In the genomic region with DNA sequence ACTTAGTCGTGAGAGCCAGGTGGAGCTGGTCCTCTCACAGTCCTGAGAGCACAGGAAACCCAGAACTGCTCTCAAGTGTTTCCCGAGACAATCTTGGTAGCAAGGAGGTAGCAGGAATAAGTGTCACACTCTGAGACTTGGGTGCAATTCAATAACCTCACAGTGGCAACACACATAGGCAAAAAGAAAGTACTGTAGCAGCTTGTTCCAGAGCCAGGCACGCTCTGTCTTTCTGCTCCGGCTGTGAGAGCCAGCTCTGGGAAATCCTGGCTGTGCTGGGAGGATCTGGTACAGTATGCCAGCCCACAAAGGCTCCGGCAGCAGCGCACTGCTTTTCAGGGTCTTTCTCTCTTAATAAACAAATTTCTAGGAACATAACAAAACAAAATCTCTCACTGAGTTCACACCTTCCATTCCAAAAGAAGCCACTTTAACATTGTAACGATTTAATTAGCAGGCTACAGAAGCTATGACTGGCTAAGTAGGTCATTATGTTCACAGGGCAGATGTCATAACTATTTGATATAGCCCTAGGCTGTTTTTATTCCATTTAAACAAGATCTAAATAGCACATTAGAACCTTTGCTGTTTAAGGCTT, we compare ENCODE assay signal across 8 mouse cellular contexts. TPM values are rescaled to one million over a fixed set of nuclear protein-coding genes. Genes with fewer than 3 reads are reported as not detected.
DNase-seq lines count a peak whose midpoint lies in the region; ATAC-seq and TF ChIP-seq lines count a peak whose summit lies in the region.

No protein-coding gene starts in this region.

- H3K4me1 ChIP-seq in E14TG2a.4 (replicated peaks; ENCODE audit: low read depth, low read length): peaks cover 47% of the 10 kb centered on the region
- peaks cover 16% of the 10 kb centered on the region for H3K4me1 ChIP-seq in forebrain, embryonic 13.5 days
- H3K4me1 ChIP-seq in intestine, embryonic 15.5 days (replicated peaks): no peaks in the 10 kb centered on the region
- peaks cover 9% of the 10 kb centered on the region for H3K4me1 ChIP-seq in liver, postnatal 0 days (ENCODE audit: insufficient read depth)

- 41% methylated on average over 7 of the region's 7 CpGs for WGBS in forebrain, embryonic 13.5 days
- WGBS in intestine, embryonic 15.5 days: 46% methylated on average over 7 of the region's 7 CpGs
- WGBS in liver, postnatal 0 days (ENCODE audit: insufficient replicate concordance): 76% methylated on average over 7 of the region's 7 CpGs

- peak overlapping the region; percentile 8; the same call in 1 of the 2 replicates for H3K27ac ChIP-seq in forebrain, embryonic 13.5 days
- no peak overlapping the region for H3K27ac ChIP-seq in intestine, embryonic 15.5 days
- no peak overlapping the region for H3K27ac ChIP-seq in liver, postnatal 0 days (ENCODE audit: low read depth)

- H3K4me2 ChIP-seq in forebrain, embryonic 13.5 days: peak overlapping the region; percentile 87
- H3K4me2 ChIP-seq in intestine, embryonic 15.5 days (replicated peaks): peak overlapping the region; percentile 88
- H3K4me2 ChIP-seq in liver, postnatal 0 days (ENCODE audit: low read depth, low read length): peak overlapping the region; percentile 100

- H3K27me3 ChIP-seq in E14TG2a.4 (ENCODE audit: insufficient read depth, low read length): no peaks in the 10 kb centered on the region
- H3K27me3 ChIP-seq in forebrain, embryonic 13.5 days: no peaks in the 10 kb centered on the region
- no peaks in the 10 kb centered on the region for H3K27me3 ChIP-seq in intestine, embryonic 15.5 days (replicated peaks)
- no peaks in the 10 kb centered on the region for H3K27me3 ChIP-seq in liver, postnatal 0 days (ENCODE audit: insufficient read depth, low read length)

- TF ChIP-seq CTCF in E14TG2a.4 (conservative IDR thresholded peaks at IDR 0.05; ENCODE audit: low read length): no peak
- TF ChIP-seq CTCF in liver, postnatal 0 days (IDR thresholded peaks at IDR 0.05; ENCODE audit: low read depth): no peak

- peak overlapping the region; percentile 97 for H3K4me3 ChIP-seq in E14TG2a.4 (replicated peaks; ENCODE audit: low read length)
- H3K4me3 ChIP-seq in forebrain, embryonic 13.5 days: peak overlapping the region; percentile 85
- H3K4me3 ChIP-seq in intestine, embryonic 15.5 days (replicated peaks): peak overlapping the region; percentile 77
- H3K4me3 ChIP-seq in liver, postnatal 0 days (ENCODE audit: low read depth, low read length): peak overlapping the region; percentile 96; the same call in 1 of the 2 replicates

- TF ChIP-seq EP300 in liver, postnatal 0 days (IDR thresholded peaks at IDR 0.05; ENCODE audit: low read depth): no peak

- peaks cover 46% of the 10 kb centered on the region for H3K36me3 ChIP-seq in E14TG2a.4 (ENCODE audit: insufficient read depth, low read length)
- peaks cover 9% of the 10 kb centered on the region; the same call in 1 of the 2 replicates for H3K36me3 ChIP-seq in forebrain, embryonic 13.5 days (ENCODE audit: poor library complexity, severe bottlenecking)
- no peaks in the 10 kb centered on the region; the same call in 1 of the 2 replicates for H3K36me3 ChIP-seq in intestine, embryonic 15.5 days
- no peaks in the 10 kb centered on the region; the same call in 1 of the 2 replicates for H3K36me3 ChIP-seq in liver, postnatal 0 days (replicated peaks; ENCODE audit: insufficient read depth, low read length)

- peak; percentile 38 to 51 for DNase-seq in cerebellum, postnatal 14 days
- DNase-seq in cerebellum, adult 9-10 months: no peak
- DNase-seq in liver, postnatal 0 days: no peak
- peak; percentile 51 for DNase-seq in testis, postnatal 14 days (ENCODE audit: low spot score)
- no peak for DNase-seq in urinary bladder, postnatal 10 days (ENCODE audit: low spot score)

- peak; percentile 36; the same call in 1 of the 2 replicates for ATAC-seq in forebrain, embryonic 13.5 days
- ATAC-seq in intestine, embryonic 15.5 days: no peak
- no peak for ATAC-seq in liver, postnatal 0 days

- H3K9me3 ChIP-seq in E14TG2a.4 (ENCODE audit: low read length): no peaks in the 10 kb centered on the region
- H3K9me3 ChIP-seq in forebrain, embryonic 13.5 days (replicated peaks): no peaks in the 10 kb centered on the region
- H3K9me3 ChIP-seq in intestine, embryonic 15.5 days: no peaks in the 10 kb centered on the region
- no peaks in the 10 kb centered on the region for H3K9me3 ChIP-seq in liver, postnatal 0 days (ENCODE audit: low read length)

- H3K9ac ChIP-seq in forebrain, embryonic 13.5 days: peak overlapping the region; percentile 88
- peak overlapping the region; percentile 78; the same call in 1 of the 2 replicates for H3K9ac ChIP-seq in intestine, embryonic 15.5 days
- H3K9ac ChIP-seq in liver, postnatal 0 days (replicated peaks): peak overlapping the region; percentile 91; the same call in 1 of the 2 replicates

RNA-seq across cellular contexts. Expression of gene Lsm11, which starts 1.5 kb away (rescaled TPM):
- 8.7 and 8.8 TPM in 2 replicates for polyA plus RNA-seq in forebrain, embryonic 13.5 days (2015; fragmentation: Nextera tagmentation; extraction: Ambion mirVana)
- 5.6 and 6.7 TPM in 2 replicates for polyA plus RNA-seq in intestine, embryonic 15.5 days (2015; fragmentation: Nextera tagmentation; extraction: Ambion mirVana)
- polyA plus RNA-seq in liver, postnatal 0 days (2015; fragmentation: Nextera tagmentation; extraction: Ambion mirVana): 1.3 and 1.8 TPM in 2 replicates

RNA-seq across cellular contexts. Expression of gene Thg1l, which starts 12.1 kb away (rescaled TPM):
- polyA plus RNA-seq in forebrain, embryonic 13.5 days (2015; fragmentation: Nextera tagmentation; extraction: Ambion mirVana): 10.5 and 11.6 TPM in 2 replicates
- polyA plus RNA-seq in intestine, embryonic 15.5 days (2015; fragmentation: Nextera tagmentation; extraction: Ambion mirVana): 13.3 and 13.4 TPM in 2 replicates
- 3.8 TPM in 2 replicates for polyA plus RNA-seq in liver, postnatal 0 days (2015; fragmentation: Nextera tagmentation; extraction: Ambion mirVana)

RNA-seq across cellular contexts. Expression of gene Sox30, which starts 36.9 kb away (rescaled TPM):
- not detected in 2 replicates for polyA plus RNA-seq in forebrain, embryonic 13.5 days (2015; fragmentation: Nextera tagmentation; extraction: Ambion mirVana)
- polyA plus RNA-seq in intestine, embryonic 15.5 days (2015; fragmentation: Nextera tagmentation; extraction: Ambion mirVana): 0.09 and 0.18 TPM in 2 replicates
- polyA plus RNA-seq in liver, postnatal 0 days (2015; fragmentation: Nextera tagmentation; extraction: Ambion mirVana): 0.04 TPM in 1 of 2 replicates, not detected in the other

Comparison
In these comparisons a context has a peak if more than half of its experiments do, and no peak if none do; other contexts are left out.
1. DNase-seq: peak in cerebellum, postnatal 14 days (2 of 2) and testis, postnatal 14 days (single experiment); none in cerebellum, adult 9-10 months (single experiment), liver, postnatal 0 days (single experiment) and urinary bladder, postnatal 10 days (single experiment).
2. Peak in every context shown above with its lines, with median percentiles within 50 percentile points of each other: H3K4me3 ChIP-seq, H3K4me2 ChIP-seq and H3K9ac ChIP-seq.